Mouse (Mus musculus): Measurements from ENCODE around the gene Armc2. TPM values are rescaled to one million over a fixed set of nuclear protein-coding genes. Genes with fewer than 3 reads are reported as not detected.
A peak's percentile ranks its signal among the peaks of the same experiment; 100 is the strongest.

Gene Armc2
- polyA plus RNA-seq, 1 experiment from 2014 or later, result 1.2 TPM

DNA sequence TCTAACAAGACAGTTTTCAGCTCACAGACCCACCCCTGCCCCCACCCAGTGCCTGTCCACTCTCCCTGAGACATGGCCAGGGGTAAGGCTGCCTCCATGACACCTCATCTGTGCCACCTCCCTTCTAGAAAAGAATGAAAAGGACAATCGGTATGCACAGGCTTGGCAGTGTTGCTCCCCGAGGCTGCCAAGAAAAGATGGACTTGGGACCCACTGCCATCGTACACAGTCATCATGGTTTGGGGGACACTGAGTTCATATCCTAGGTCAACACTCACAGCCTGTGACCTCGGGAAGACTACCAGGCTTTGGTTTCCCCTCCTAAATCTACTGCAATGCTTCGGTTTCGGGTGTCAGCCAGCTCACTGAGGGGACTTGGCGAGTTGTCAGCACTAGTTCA is 35.4 kb downstream of the Armc2 start:
- Histone ChIP-seq H3K4me2 (replicated peaks; ENCODE audit: low read depth) (no peak overlapping the region), H3K9ac (ENCODE audit: low read depth, low read length) (no peak overlapping the region), H3K4me3 (ENCODE audit: low read depth, low read length) (no peak overlapping the region), H3K27ac (ENCODE audit: low read depth, low read length) (no peak overlapping the region), H3K4me1 (replicated peaks; ENCODE audit: control insufficient read depth, insufficient read depth, low read length) (no peaks in the 10 kb centered on the region), H3K9me3 (ENCODE audit: control insufficient read depth) (no peaks in the 10 kb centered on the region), H3K36me3 (ENCODE audit: control insufficient read depth, insufficient read depth) (no peaks in the 10 kb centered on the region), H3K27me3 (replicated peaks; ENCODE audit: control insufficient read depth, insufficient read depth, low read length) (no peaks in the 10 kb centered on the region)
- TF ChIP-seq CTCF (IDR thresholded peaks at IDR 0.05; ENCODE audit: low read depth), result no peak
- 62% methylated on average over 7 of the region's 7 CpGs for WGBS
- ATAC-seq, result no peak

DNA sequence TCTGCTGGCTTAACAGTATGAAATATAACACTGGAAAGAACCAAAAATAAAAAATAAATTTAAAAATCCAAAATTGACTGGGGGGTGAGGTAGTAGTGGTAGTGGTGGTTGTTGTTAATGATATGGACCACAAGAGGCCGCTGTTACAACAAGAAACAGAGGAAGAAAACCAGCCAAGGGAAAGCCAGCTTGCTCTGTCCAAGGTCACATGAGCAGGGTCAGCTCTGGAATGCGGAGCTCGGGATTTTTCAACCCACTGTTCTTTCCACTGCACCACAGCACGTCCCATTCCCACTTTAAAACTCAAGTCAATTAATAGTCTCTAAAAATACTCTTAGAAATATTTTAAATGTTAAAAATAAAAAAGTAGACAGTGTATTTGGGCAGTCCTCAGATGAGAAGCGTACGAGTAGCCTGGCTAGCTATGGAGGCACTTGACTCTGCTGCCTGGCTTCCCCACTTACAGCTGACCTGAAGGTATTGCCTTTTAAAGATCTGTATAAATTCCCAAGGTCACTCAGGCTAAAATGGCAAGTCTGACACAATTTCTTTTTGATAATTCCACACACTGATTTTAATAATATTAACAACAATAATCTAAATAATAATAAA is 37.4 kb downstream of the Armc2 start:
- TF ChIP-seq CTCF (IDR thresholded peaks at IDR 0.05; ENCODE audit: low read depth), result peak; percentile 83
- H3K4me1 ChIP-seq (replicated peaks; ENCODE audit: control insufficient read depth, insufficient read depth, low read length), result no peaks in the 10 kb centered on the region
- no peak overlapping the region for H3K4me3 ChIP-seq (ENCODE audit: low read depth, low read length)
- no peaks in the 10 kb centered on the region for H3K9me3 ChIP-seq (ENCODE audit: control insufficient read depth)
- no peak overlapping the region for H3K9ac ChIP-seq (ENCODE audit: low read depth, low read length)
- H3K4me2 ChIP-seq (replicated peaks; ENCODE audit: low read depth), result no peak overlapping the region
- no peaks in the 10 kb centered on the region for H3K27me3 ChIP-seq (replicated peaks; ENCODE audit: control insufficient read depth, insufficient read depth, low read length)
- 24% methylated on average over 6 of the region's 6 CpGs for WGBS
- no peak overlapping the region for H3K27ac ChIP-seq (ENCODE audit: low read depth, low read length)
- ATAC-seq, result no peak
- no peaks in the 10 kb centered on the region for H3K36me3 ChIP-seq (ENCODE audit: control insufficient read depth, insufficient read depth)

DNA sequence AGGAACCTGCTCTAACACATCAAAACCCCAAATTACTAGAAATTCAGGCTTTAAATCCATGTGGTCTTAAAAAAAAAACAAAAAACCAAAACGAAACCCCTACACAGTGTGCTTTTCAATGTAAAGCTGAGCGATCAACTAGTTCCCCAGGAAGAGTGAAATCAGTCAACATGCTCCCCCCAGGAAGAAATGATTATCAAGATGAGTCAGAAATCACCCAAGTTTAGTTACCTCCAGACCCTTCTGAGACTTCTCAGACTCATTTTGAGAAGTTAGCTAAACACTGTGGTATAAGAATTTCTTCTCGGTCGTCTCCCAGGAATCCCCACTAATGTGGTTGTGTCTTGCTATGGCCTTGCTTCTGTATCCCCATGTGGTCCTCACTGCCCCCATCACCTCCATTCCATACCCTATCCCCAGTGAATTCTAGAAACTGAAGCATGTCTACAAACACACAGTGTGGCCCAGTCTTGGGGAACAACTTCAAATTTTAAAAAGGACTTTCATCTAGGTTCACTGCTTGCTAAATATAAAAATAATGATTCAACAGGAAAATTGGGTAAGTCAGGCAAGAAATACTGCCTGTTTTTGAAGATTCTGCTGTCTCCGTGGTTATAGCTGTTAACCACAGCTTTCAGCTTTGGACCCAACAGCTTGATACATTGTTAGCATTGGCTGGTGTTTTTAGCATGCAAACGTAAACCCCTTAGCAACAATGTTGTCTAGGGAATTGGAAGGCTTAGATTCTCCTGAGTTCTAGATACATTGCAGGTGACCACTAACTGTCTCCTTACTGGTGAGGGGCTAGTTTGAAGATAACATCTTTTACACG is 39.6 kb downstream of the Armc2 start:
- Histone ChIP-seq H3K9me3 (ENCODE audit: control insufficient read depth) (no peaks in the 10 kb centered on the region), H3K4me1 (replicated peaks; ENCODE audit: control insufficient read depth, insufficient read depth, low read length) (no peaks in the 10 kb centered on the region), H3K4me2 (replicated peaks; ENCODE audit: low read depth) (no peak overlapping the region), H3K4me3 (ENCODE audit: low read depth, low read length) (no peak overlapping the region), H3K9ac (ENCODE audit: low read depth, low read length) (no peak overlapping the region), H3K27me3 (replicated peaks; ENCODE audit: control insufficient read depth, insufficient read depth, low read length) (no peaks in the 10 kb centered on the region), H3K36me3 (ENCODE audit: control insufficient read depth, insufficient read depth) (no peaks in the 10 kb centered on the region), H3K27ac (ENCODE audit: low read depth, low read length) (no peak overlapping the region)
- TF ChIP-seq CTCF (IDR thresholded peaks at IDR 0.05; ENCODE audit: low read depth), result no peak
- WGBS, result 79% methylated on average over 7 of the region's 7 CpGs
- ATAC-seq, result no peak

DNA sequence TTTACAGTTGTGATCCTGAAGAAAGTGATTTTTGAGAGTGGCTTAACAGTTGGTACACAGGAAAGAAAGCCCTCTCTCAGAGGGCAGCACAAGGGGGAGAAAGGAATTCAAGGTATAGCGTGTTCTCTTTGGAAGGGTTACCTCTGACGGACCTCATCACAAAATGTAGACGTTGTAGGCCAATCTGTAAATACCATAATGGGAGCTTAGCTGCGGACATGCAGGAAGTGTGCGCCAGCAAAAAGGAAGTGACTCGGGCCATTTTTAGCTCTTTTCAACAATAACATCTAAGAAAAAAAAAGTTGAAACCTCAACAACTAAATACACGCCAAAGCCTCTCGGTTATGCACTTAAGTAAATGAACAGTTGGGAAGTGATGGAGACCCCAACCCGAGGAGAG is 45.6 kb downstream of the Armc2 start:
- H3K27ac ChIP-seq (ENCODE audit: low read depth, low read length), result no peak overlapping the region
- 73% methylated on average over 9 of the region's 9 CpGs for WGBS

DNA sequence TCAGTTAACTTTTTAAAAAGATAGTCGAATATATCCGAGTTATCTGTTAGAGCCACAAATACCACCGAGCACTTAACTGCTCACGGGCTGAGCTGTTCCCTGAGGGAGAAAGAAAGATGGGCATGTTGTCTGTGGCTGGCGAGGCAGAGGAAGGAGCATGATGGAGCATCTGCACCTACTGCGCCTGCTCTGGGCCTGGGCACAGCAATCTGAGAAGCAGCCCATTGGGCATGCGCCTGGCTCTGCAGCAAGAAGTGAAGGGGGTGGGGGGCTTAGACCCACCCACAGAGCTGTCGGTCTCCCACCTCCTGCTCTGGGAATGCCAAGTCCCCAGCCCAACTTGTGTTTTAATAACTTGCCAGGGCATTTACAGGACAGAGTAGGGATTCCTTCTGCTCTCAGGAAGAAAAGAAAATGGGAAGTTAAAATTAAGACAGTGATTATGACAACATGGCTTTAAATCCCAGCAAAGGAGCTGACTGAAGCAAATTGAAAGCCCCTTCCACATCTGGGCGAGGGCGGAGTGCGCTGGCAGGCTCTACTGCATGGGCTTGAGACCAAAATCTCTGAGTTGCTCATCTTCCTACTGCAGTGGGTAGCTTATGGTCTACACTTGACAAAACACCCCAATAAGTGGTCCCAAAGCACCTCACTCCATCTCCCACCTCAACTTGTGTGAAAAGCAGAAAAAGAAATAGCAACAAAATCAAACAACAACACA is 50.2 kb downstream of the Armc2 start:
- H3K27me3 ChIP-seq (replicated peaks; ENCODE audit: control insufficient read depth, insufficient read depth, low read length), result peaks cover 4% of the 10 kb centered on the region; the same call in 1 of the 2 replicates
- no peak for ATAC-seq
- H3K36me3 ChIP-seq (ENCODE audit: control insufficient read depth, insufficient read depth), result no peaks in the 10 kb centered on the region
- TF ChIP-seq CTCF (IDR thresholded peaks at IDR 0.05; ENCODE audit: low read depth), result no peak
- H3K9ac ChIP-seq (ENCODE audit: low read depth, low read length), result no peak overlapping the region
- no peak overlapping the region for H3K27ac ChIP-seq (ENCODE audit: low read depth, low read length)
- no peak overlapping the region for H3K4me3 ChIP-seq (ENCODE audit: low read depth, low read length)
- H3K9me3 ChIP-seq (ENCODE audit: control insufficient read depth), result no peaks in the 10 kb centered on the region
- no peak overlapping the region for H3K4me2 ChIP-seq (replicated peaks; ENCODE audit: low read depth)
- WGBS, result 81% methylated on average over 11 of the region's 11 CpGs
- 0 out of 2 replicates have a peak, but pooled peaks cover 3% of the 10 kb centered on the region for H3K4me1 ChIP-seq (replicated peaks; ENCODE audit: control insufficient read depth, insufficient read depth, low read length)

More for the DNA sequence above, 45.6 kb downstream of the Armc2 start:
- Histone ChIP-seq H3K4me3 (ENCODE audit: low read depth, low read length) (no peak overlapping the region), H3K4me1 (replicated peaks; ENCODE audit: control insufficient read depth, insufficient read depth, low read length) (no peaks in the 10 kb centered on the region), H3K4me2 (replicated peaks; ENCODE audit: low read depth) (no peak overlapping the region), H3K36me3 (ENCODE audit: control insufficient read depth, insufficient read depth) (no peaks in the 10 kb centered on the region), H3K9ac (ENCODE audit: low read depth, low read length) (no peak overlapping the region), H3K27me3 (replicated peaks; ENCODE audit: control insufficient read depth, insufficient read depth, low read length) (no peaks in the 10 kb centered on the region), H3K9me3 (ENCODE audit: control insufficient read depth) (no peaks in the 10 kb centered on the region)
- no peak for TF ChIP-seq CTCF (IDR thresholded peaks at IDR 0.05; ENCODE audit: low read depth)
- no peak for ATAC-seq

DNA sequence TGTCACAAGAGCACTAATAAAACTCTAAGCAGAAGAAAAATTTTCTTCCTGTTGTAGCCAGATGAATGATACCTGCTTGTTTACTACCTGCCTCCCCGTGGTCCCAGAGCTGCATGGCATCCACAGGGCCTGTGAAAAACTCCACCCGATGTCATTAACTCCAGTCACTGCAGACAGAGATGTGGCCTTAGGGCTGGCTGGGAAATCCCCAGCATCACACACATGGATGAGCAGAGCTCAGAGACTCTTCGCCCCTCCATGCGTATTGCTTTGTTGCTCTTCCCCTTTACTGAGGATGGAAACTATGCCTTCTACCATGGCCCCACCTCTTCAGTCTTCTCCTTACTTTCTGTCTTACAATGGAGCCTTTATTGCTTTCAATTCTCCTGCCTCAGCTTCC is 55.5 kb downstream of the Armc2 start:
- 0 out of 2 replicates have a peak, but pooled peaks cover 6% of the 10 kb centered on the region for H3K4me1 ChIP-seq (replicated peaks; ENCODE audit: control insufficient read depth, insufficient read depth, low read length)
- H3K36me3 ChIP-seq (ENCODE audit: control insufficient read depth, insufficient read depth), result no peaks in the 10 kb centered on the region
- no peak overlapping the region for H3K4me2 ChIP-seq (replicated peaks; ENCODE audit: low read depth)
- no peak overlapping the region for H3K27ac ChIP-seq (ENCODE audit: low read depth, low read length)
- no peak overlapping the region for H3K4me3 ChIP-seq (ENCODE audit: low read depth, low read length)
- no peaks in the 10 kb centered on the region; the same call in 1 of the 2 replicates for H3K9me3 ChIP-seq (ENCODE audit: control insufficient read depth)
- TF ChIP-seq CTCF (IDR thresholded peaks at IDR 0.05; ENCODE audit: low read depth), result no peak
- no peak for ATAC-seq
- WGBS, result 86% methylated on average over 4 of the region's 4 CpGs
- peaks cover 4% of the 10 kb centered on the region; the same call in 1 of the 2 replicates for H3K27me3 ChIP-seq (replicated peaks; ENCODE audit: control insufficient read depth, insufficient read depth, low read length)
- no peak overlapping the region for H3K9ac ChIP-seq (ENCODE audit: low read depth, low read length)

Data from intestine, postnatal 0 days (tissue).